ENCODE assay signal across 30 mouse cellular contexts in genomic region chr10:73484082-73484481, GRCm38 (mm10).
DNase-seq lines count a peak whose midpoint lies in the region; ATAC-seq and TF ChIP-seq lines count a peak whose summit lies in the region.
"Had no signal": no experiment of that assay in that cellular context is flagged by ENCODE, and none has a peak within 500 bp of the region (broad histone marks: within the 10 kb centered on the region; RNA-seq: fewer than 3 reads in every experiment).

No protein-coding gene starts in this region.

- WGBS in kidney, postnatal 0 days: 39% methylated on average over 2 of the region's 2 CpGs
- 23% methylated on average over 2 of the region's 2 CpGs for WGBS in neural tube, embryonic 14.5 days

- no peaks in the 10 kb centered on the region for H3K4me1 ChIP-seq in kidney, postnatal 0 days (replicated peaks; ENCODE audit: insufficient read depth, low read length)
- H3K4me1 ChIP-seq in neural tube, embryonic 14.5 days (ENCODE audit: control insufficient read depth, insufficient read depth, low read length): no peaks in the 10 kb centered on the region
- H3K4me1 ChIP-seq: embryonic facial prominence, embryonic 13.5 days; forebrain, embryonic 10.5 days; intestine, embryonic 15.5 days; liver, embryonic 12.5 days; stomach, embryonic 15.5 days had no signal

- ATAC-seq in kidney, postnatal 0 days (replicated peaks; ENCODE audit: low FRiP score, low read depth): no peak
- peak; percentile 65; the same call in 1 of the 2 replicates for ATAC-seq in neural tube, embryonic 14.5 days (ENCODE audit: low read depth)
- no peak for ATAC-seq in megakaryocyte-erythroid progenitor cell, adult 5-6 weeks (replicated peaks; ENCODE audit: low FRiP score, low TSS enrichment, poor library complexity, severe bottlenecking)
- ATAC-seq: forebrain, embryonic 16.5 days; hindbrain, postnatal 0 days; intestine, embryonic 15.5 days; liver, embryonic 12.5 days; liver, postnatal 0 days; lung, postnatal 0 days; Patski had no signal

- no peaks in the 10 kb centered on the region for H3K36me3 ChIP-seq in kidney, postnatal 0 days (ENCODE audit: insufficient read depth, low read length)
- H3K36me3 ChIP-seq in neural tube, embryonic 14.5 days (ENCODE audit: control insufficient read depth, insufficient read depth, low read length): no peaks in the 10 kb centered on the region
- H3K36me3 ChIP-seq: embryonic facial prominence, embryonic 13.5 days; forebrain, embryonic 10.5 days; G1E; hindbrain, embryonic 10.5 days; intestine, embryonic 15.5 days; liver, embryonic 12.5 days; stomach, embryonic 15.5 days had no signal

- no peaks in the 10 kb centered on the region for H3K9me3 ChIP-seq in kidney, postnatal 0 days (replicated peaks; ENCODE audit: low read length)
- no peaks in the 10 kb centered on the region for H3K9me3 ChIP-seq in neural tube, embryonic 14.5 days (ENCODE audit: control insufficient read depth, low read length)
- H3K9me3 ChIP-seq: embryonic facial prominence, embryonic 13.5 days; forebrain, embryonic 10.5 days; hindbrain, embryonic 10.5 days; intestine, embryonic 15.5 days; liver, embryonic 12.5 days; stomach, embryonic 15.5 days had no signal

- H3K4me2 ChIP-seq in kidney, postnatal 0 days (ENCODE audit: low read length): no peak overlapping the region
- no peak overlapping the region for H3K4me2 ChIP-seq in neural tube, embryonic 14.5 days (ENCODE audit: low read depth, low read length)
- H3K4me2 ChIP-seq: embryonic facial prominence, embryonic 13.5 days; intestine, embryonic 15.5 days; liver, embryonic 12.5 days; midbrain, embryonic 11.5 days; stomach, embryonic 15.5 days had no signal

- H3K27me3 ChIP-seq in kidney, postnatal 0 days (ENCODE audit: insufficient read depth, low read length): no peaks in the 10 kb centered on the region
- H3K27me3 ChIP-seq in neural tube, embryonic 14.5 days (ENCODE audit: control insufficient read depth, insufficient read depth, low read length): no peaks in the 10 kb centered on the region
- H3K27me3 ChIP-seq: embryonic facial prominence, embryonic 13.5 days; intestine, embryonic 15.5 days; liver, embryonic 12.5 days; Patski; stomach, embryonic 15.5 days had no signal

- peak; percentile 5 for DNase-seq in adrenal gland, postnatal 10 days
- DNase-seq in adrenal gland, adult 18-20 months (ENCODE audit: low spot score in 2 of 2): no peak
- DNase-seq in kidney, postnatal 0 days (ENCODE audit: low spot score): peak; percentile 33
- DNase-seq in kidney, postnatal 4 days: no peak
- peak; percentile 73 for DNase-seq in Muller cell, postnatal 12 days (ENCODE audit: inconsistent ontology term)
- DNase-seq in gastrocnemius, postnatal 25 days: no peak
- DNase-seq: cerebellum, adult 2 months; cerebellum, postnatal 25 days; embryo, embryonic 11 days; heart, postnatal 14 days; kidney, adult 2 months; layer of hippocampus, postnatal 36 days; left cerebral cortex, postnatal 4 days; liver, postnatal 0 days; right cerebral cortex, postnatal 25 days; thymus, postnatal 14 days had no signal

- H3K27ac ChIP-seq in kidney, postnatal 0 days: no peak overlapping the region
- no peak overlapping the region for H3K27ac ChIP-seq in neural tube, embryonic 14.5 days (ENCODE audit: low read depth, low read length)
- H3K27ac ChIP-seq: embryonic facial prominence, embryonic 13.5 days; forebrain, embryonic 10.5 days; hindbrain, embryonic 10.5 days; hindbrain, postnatal 0 days; intestine, embryonic 15.5 days; liver, embryonic 12.5 days; stomach, embryonic 15.5 days had no signal

- no peak overlapping the region for H3K4me3 ChIP-seq in kidney, postnatal 0 days (replicated peaks; ENCODE audit: low read depth, low read length)
- no peak overlapping the region for H3K4me3 ChIP-seq in neural tube, embryonic 14.5 days (ENCODE audit: low read depth, low read length)
- H3K4me3 ChIP-seq: embryonic facial prominence, embryonic 13.5 days; forebrain, embryonic 10.5 days; hindbrain, embryonic 10.5 days; intestine, embryonic 15.5 days; liver, embryonic 12.5 days; stomach, embryonic 15.5 days had no signal

- no peak for TF ChIP-seq CTCF in kidney, postnatal 0 days (IDR thresholded peaks at IDR 0.05; ENCODE audit: low read depth)

- H3K9ac ChIP-seq in kidney, postnatal 0 days (ENCODE audit: low read depth, low read length): no peak overlapping the region
- H3K9ac ChIP-seq in neural tube, embryonic 14.5 days (replicated peaks; ENCODE audit: low read depth, low read length): no peak overlapping the region
- H3K9ac ChIP-seq: embryonic facial prominence, embryonic 13.5 days; intestine, embryonic 15.5 days; liver, embryonic 12.5 days; liver, postnatal 0 days; stomach, embryonic 15.5 days had no signal

Comparison
In these comparisons a context has a peak if more than half of its experiments do, and no peak if none do; other contexts are left out.
1. DNase-seq: peak in adrenal gland, postnatal 10 days (single experiment), kidney, postnatal 0 days (single experiment) and Muller cell, postnatal 12 days (single experiment); none in adrenal gland, adult 18-20 months (0 of 2), kidney, postnatal 4 days (0 of 2) and gastrocnemius, postnatal 25 days (single experiment).